Mouse (Mus musculus) olfactory bulb, adult 2 months (tissue): Measurements from ENCODE around the gene Olig2. TPM values are rescaled to one million over a fixed set of nuclear protein-coding genes. Genes with fewer than 3 reads are reported as not detected.

ENCODE experiments used
- H3K27ac ChIP-seq: fragments of 200-500 bp; 2 replicates; pipeline ENCODE4 v1.5.1; 2012; ENCODE audit warnings: low read depth, low read length; ENCODE audit not compliant: insufficient read depth
- H3K4me1 ChIP-seq: fragments of 200-500 bp; 2 replicates; pipeline ENCODE4 v1.6.1; 2012; ENCODE audit warnings: low read length; ENCODE audit not compliant: control insufficient read depth, insufficient read depth
- H3K4me3 ChIP-seq: fragments of 200-500 bp; 2 replicates; pipeline ENCODE4 v1.5.1; 2012; ENCODE audit warnings: mild to moderate bottlenecking, low read depth, low read length, moderate library complexity; ENCODE audit not compliant: insufficient read depth
- CTCF ChIP-seq: fragments of 200-500 bp; IDR thresholded peaks from 2 replicates; pipeline ENCODE4 v1.5.1; 2012; ENCODE audit warnings: low read depth, mild to moderate bottlenecking, low read length, moderate library complexity; ENCODE audit not compliant: insufficient read depth
- POLR2A ChIP-seq: fragments of 200-500 bp; IDR thresholded peaks from 2 replicates; pipeline ENCODE4 v1.6.1; 2012; ENCODE audit warnings: mild to moderate bottlenecking, low read depth, low read length, moderate library complexity; ENCODE audit not compliant: insufficient read depth
- WGBS: fragments of 180-500 bp; shearing (Covaris S2); methylation state at CpG from one replicate; pipeline ENCODE4 v1.1.7; 2018; 5-methylcytosine and 5-hydroxymethylcytosine counted together
- polyA plus RNA-seq: library from polyadenylated mRNA; stranded (reverse); fragments of >200 nt; gene quantifications from 2 replicates; pipeline ENCODE4 v1.2.4, GENCODE M21; 2012; ENCODE audit warnings: low replicate concordance; ENCODE audit not compliant: missing spikeins, insufficient read depth, insufficient read length

The Olig2 gene
- polyA plus RNA-seq, 1 experiment = not detected

DNA sequence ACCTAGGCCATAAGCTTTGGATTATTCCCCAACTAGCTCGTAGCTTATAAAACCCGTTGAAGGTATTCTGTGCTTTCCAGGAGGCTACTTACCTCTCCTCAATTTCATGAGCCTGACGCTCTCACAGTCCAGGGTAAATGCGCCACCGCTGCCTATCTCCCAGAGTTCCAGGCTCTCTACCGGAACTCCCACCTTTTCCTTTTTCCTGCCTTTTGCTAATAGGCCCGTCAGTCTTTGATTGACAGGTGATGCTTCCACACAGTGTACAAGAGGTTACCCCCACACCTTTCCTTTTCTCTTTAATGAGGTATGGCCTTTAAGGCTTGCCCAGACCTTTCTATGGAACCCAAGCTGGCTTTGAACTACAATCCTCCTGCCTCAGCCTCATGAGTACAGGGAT lies 25.4 kb upstream of the Olig2 start:
- TF ChIP-seq CTCF (no peak), POLR2A (no peak)
- 94% methylated on average over 7 of the region's 7 CpGs for WGBS

DNA sequence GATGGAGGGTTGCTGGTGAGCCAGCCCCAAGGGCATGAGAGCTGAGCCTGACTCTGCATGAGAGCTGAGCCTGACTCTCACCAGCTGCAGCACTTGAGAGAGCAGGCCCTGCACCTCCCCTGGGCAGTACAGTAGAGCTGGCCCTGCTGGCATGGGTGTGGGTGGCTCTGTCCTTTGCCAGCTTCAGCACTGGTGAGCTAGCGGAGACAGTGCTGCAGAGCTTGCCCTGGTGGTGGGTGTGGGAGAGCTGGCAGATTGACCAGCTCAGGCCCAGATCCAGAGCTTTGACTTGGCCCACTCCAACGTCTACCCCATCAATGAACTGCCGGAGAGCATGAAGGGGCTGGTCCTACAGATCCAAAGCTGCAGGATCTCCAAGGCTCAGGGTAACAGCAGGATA lies 22.3 kb upstream of the Olig2 start:
- H3K4me1 ChIP-seq = no peaks in the 10 kb centered on the region
- TF ChIP-seq CTCF (no peak), POLR2A (no peak)
- H3K27ac ChIP-seq = no peak overlapping the region
- H3K4me3 ChIP-seq = no peak overlapping the region
- 74% methylated on average over 3 of the region's 3 CpGs for WGBS

More for the DNA sequence above, 25.4 kb upstream of the Olig2 start:
- no peak overlapping the region for H3K4me3 ChIP-seq
- H3K4me1 ChIP-seq = no peaks in the 10 kb centered on the region
- H3K27ac ChIP-seq = no peak overlapping the region

DNA sequence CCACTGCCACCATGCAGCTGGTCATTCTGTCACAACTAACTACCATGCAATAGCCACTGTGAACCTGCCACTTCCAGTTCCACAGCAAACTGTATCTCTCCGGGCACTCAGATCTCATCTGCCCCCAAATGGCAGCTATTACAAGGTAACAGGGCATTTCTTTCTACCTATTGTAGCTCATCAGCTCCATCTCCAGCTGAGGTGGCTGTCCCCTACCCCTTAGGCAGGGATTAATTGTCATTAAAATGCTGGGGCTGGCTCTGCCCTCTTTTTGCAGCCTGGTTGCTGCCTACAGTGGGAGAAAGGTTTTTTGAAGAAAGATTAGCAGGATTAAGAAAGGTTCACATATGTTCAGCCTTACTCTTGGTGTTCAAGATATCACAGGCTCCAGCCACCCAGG lies 18.9 kb upstream of the Olig2 start:
- Histone ChIP-seq H3K4me1 (no peaks in the 10 kb centered on the region), H3K4me3 (no peak overlapping the region), H3K27ac (no peak overlapping the region)
- WGBS = 69% methylated on average over 1 of the region's 1 CpGs
- no peak for TF ChIP-seq POLR2A
- TF ChIP-seq CTCF = no peak

DNA sequence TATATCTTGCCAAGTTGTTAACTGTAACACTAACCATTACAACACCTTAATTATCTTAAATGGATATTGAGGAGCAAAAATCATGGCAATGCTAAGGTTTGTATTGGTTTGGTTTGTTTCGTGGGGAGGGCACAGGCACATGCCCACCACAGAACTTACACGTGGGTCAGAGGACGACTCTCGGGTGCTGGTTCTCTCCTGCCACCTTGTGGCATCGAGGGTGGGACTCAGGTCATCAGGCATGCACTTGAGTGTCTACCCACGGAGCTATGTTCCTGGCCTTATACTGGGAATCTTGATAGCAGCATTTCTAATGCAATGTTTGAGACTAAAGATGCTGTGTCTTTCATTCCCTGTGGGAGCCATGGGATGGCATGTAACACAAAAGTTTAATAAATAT lies 8.2 kb upstream of the Olig2 start:
- TF ChIP-seq POLR2A = no peak
- no peak for TF ChIP-seq CTCF
- Histone ChIP-seq H3K27ac (no peak overlapping the region), H3K4me1 (peaks cover 3% of the 10 kb centered on the region), H3K4me3 (no peak overlapping the region)
- 60% methylated on average over 6 of the region's 6 CpGs for WGBS

DNA sequence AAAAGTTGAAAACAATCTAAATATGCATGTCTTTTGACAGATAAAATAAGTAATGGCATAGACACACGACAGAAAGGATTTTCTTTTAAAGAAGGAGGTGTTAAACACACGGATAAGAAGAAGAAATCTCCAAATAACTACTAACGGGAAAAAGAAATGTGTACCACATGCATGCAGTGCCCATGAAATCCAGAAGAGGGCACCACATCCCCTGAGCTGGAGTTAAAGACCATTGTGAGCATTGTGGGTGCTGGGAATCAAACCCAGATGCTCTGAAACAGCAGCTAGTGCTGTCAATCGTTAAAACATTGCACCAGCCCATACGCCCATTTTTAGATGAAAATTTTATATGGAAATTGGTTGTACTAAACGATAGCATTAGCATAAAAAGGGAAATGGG lies 7.3 kb upstream of the Olig2 start:
- 90% methylated on average over 6 of the region's 6 CpGs for WGBS
- Histone ChIP-seq H3K4me1 (peaks cover 11% of the 10 kb centered on the region), H3K4me3 (no peak overlapping the region), H3K27ac (no peak overlapping the region)
- no peak for TF ChIP-seq CTCF
- no peak for TF ChIP-seq POLR2A

DNA sequence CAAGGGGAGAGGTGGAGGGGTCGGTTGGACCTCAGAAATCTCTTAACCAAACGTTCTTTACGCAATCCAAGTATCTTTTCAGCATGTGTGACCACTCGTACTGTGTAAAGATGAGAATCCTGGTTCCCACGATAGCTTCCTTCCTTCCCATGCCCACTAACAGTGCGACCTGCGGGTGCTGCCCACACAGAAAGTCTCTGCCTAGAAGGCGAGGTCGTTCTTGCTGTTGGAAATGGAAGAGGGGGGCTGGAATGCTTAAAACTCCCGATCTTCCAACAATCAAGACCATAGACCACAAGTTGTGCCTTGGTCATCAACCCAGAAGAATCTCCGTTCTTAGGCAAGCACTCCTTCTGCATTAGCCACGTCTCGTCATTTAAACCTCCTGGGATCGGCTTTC lies 6.0 kb upstream of the Olig2 start:
- no peak overlapping the region for H3K27ac ChIP-seq
- peaks cover 11% of the 10 kb centered on the region for H3K4me1 ChIP-seq
- TF ChIP-seq CTCF = no peak
- no peak for TF ChIP-seq POLR2A
- no peak overlapping the region for H3K4me3 ChIP-seq
- WGBS = 62% methylated on average over 14 of the region's 14 CpGs

DNA sequence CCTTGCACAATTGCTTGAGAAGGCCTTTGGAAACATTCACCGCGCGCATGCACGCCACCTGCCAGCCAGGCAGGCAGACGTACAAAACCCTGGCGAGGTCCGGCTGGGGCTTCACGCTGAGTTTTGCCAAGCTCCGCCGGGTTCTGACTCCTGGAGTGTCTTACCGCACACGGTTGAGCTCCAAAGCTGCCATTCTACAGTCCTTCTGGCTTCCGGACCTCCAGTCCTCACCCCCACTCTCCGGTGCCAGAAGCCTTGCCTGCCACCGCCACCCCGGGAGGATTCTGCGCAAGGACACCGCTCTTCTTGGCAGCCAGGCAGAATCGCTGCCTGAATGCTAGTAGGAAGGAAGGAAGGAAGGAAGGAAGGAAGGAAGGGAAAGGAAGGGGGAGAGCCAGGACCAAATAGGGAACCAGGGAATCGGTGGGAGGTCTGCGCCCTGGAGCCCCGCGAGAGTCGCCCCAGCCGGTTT lies 3.0 kb upstream of the Olig2 start:
- Histone ChIP-seq H3K4me3 (no peak overlapping the region), H3K27ac (no peak overlapping the region), H3K4me1 (peaks cover 27% of the 10 kb centered on the region)
- TF ChIP-seq POLR2A (no peak), CTCF (no peak)
- 2% methylated on average over 25 of the region's 25 CpGs for WGBS

DNA sequence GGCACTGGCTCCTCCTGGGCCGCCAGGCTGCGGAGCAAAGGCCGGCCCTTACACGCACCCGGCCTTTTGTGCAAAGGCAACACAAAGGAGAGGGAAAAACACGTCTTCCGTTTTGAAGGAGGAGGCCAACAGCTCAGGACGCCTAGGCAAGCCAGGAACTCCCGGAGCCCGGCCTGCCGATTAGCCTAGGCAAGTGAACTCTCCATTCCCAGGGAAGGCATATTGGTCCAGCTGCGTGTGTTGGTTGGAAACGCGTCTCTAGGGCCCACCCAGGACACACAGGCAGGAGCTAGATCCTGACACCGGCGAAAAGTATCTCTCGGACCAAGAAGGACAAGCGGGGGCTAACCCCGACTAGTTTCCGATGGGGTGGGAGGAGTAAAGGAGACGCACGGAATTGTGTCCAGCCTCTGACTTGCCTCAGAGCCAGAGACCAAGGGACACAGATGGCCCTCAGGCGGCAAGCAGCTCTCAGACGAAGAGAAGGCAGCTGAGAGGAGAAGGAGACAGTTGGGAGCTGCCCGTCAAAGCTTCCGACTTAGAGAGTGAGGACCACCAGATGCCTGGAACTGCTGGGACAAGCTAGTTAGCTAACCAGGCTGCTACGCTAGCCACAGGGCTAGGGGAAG lies 2.5 kb upstream of the Olig2 start:
- Histone ChIP-seq H3K4me1 (peaks cover 27% of the 10 kb centered on the region), H3K4me3 (no peak overlapping the region), H3K27ac (no peak overlapping the region)
- WGBS = 3% methylated on average over 27 of the region's 27 CpGs
- no peak for TF ChIP-seq CTCF
- TF ChIP-seq POLR2A = no peak

DNA sequence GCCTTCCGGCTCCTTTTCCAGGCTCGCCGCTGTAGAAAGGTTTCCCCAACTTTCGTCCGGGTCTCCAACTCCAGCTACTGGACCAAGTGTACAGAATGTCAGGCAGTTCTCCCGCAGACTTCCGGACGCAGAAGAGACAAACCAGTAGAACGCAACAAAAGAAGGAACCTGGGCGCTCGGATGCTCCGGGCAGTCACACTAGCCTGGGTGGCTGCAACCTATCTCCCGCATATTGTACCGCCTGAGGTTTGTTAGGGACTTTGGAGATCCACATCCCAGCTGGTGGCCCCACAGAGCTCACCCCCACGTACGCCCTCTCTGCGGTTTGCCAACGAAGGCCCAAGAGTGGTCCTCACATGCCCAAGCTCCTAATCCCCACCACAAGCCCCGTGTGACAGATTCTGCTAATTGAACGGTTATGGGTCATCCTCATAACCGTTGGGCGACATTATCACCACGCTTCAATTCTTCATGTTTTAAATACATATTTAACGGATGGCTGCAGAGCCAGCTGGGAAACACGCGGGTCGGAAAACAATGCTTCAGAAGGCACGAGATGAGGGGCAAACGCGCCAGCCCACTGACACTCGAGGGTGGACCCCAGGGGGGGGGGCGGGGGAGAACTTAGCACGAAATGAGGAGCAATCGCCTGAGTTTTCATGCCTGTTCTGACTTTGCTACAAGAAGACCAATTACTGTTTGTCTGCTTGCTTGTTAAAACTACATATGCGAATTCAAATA lies 1.8 kb upstream of the Olig2 start:
- Histone ChIP-seq H3K27ac (no peak overlapping the region), H3K4me3 (no peak overlapping the region), H3K4me1 (peaks cover 27% of the 10 kb centered on the region)
- WGBS = 8% methylated on average over 35 of the region's 35 CpGs
- TF ChIP-seq CTCF (no peak), POLR2A (no peak)
